Mouse (Mus musculus): ENCODE measurements at regions not wholly inside any gene's neighbourhood (a gene's known extent, or its start where the extent isn't known, plus 50 kb on each side); places are given as distances from the start of the nearest gene placed in this dataset.
"Not testable (repeated sequence)": the region's sequence is repeated elsewhere in the genome, so short reads cannot be mapped to it uniquely, and the experiment has no call there.

- no peak for DNase-seq (ENCODE audit: low spot score)
These were observed 735.6 kb upstream of the Zfp386 start for GRCm38 (mm10) chr12:115311956-115312355.

- not testable (repeated sequence) for DNase-seq (ENCODE audit: low spot score)
These were observed 734.9 kb upstream of the Zfp386 start for GRCm38 (mm10) chr12:115312604-115313003.

GRCm38 (mm10) chr12:115320641-115321040, 726.9 kb upstream of the Zfp386 start:
- DNase-seq (ENCODE audit: low spot score): not testable (repeated sequence)

GRCm38 (mm10) chr12:115328439-115328838, 719.1 kb upstream of the Zfp386 start:
- no peak for DNase-seq (ENCODE audit: low spot score)

GRCm38 (mm10) chr12:115334770-115335169, 712.8 kb upstream of the Zfp386 start:
- DNase-seq (ENCODE audit: low spot score): not testable (repeated sequence)

GRCm38 (mm10) chr12:115336594-115336993, 710.9 kb upstream of the Zfp386 start:
- DNase-seq (ENCODE audit: low spot score): no peak

- DNase-seq (ENCODE audit: low spot score): not testable (repeated sequence)
These were observed 701.4 kb upstream of the Zfp386 start for GRCm38 (mm10) chr12:115346112-115346511.

GRCm38 (mm10) chr12:115359050-115359449, 688.5 kb upstream of the Zfp386 start:
- not testable (repeated sequence) for DNase-seq (ENCODE audit: low spot score)

- not testable (repeated sequence) for DNase-seq (ENCODE audit: low spot score)
These were observed 681.9 kb upstream of the Zfp386 start for GRCm38 (mm10) chr12:115365628-115366027.

GRCm38 (mm10) chr12:115371784-115372183, 675.7 kb upstream of the Zfp386 start:
- not testable (repeated sequence) for DNase-seq (ENCODE audit: low spot score)

GRCm38 (mm10) chr12:115373056-115373455, 674.5 kb upstream of the Zfp386 start:
- DNase-seq (ENCODE audit: low spot score): not testable (repeated sequence)

GRCm38 (mm10) chr12:115386479-115386878, 661.0 kb upstream of the Zfp386 start:
- DNase-seq (ENCODE audit: low spot score): not testable (repeated sequence)

GRCm38 (mm10) chr12:115404116-115404515, 643.4 kb upstream of the Zfp386 start:
- no peak for DNase-seq (ENCODE audit: low spot score)

GRCm38 (mm10) chr12:115404657-115405056, 642.9 kb upstream of the Zfp386 start:
- DNase-seq (ENCODE audit: low spot score): no peak

- not testable (repeated sequence) for DNase-seq (ENCODE audit: low spot score)
These were observed 601.3 kb upstream of the Zfp386 start for GRCm38 (mm10) chr12:115446247-115446646.

- not testable (repeated sequence) for DNase-seq (ENCODE audit: low spot score)
These were observed 594.9 kb upstream of the Zfp386 start for GRCm38 (mm10) chr12:115452626-115453025.

- not testable (repeated sequence) for DNase-seq (ENCODE audit: low spot score)
These were observed 582.7 kb upstream of the Zfp386 start for GRCm38 (mm10) chr12:115464777-115465176.

- not testable (repeated sequence) for DNase-seq (ENCODE audit: low spot score)
These were observed 579.5 kb upstream of the Zfp386 start for GRCm38 (mm10) chr12:115468015-115468414.

GRCm38 (mm10) chr12:115468569-115468968, 579.0 kb upstream of the Zfp386 start:
- DNase-seq (ENCODE audit: low spot score): not testable (repeated sequence)

GRCm38 (mm10) chr12:115498865-115499264, 548.7 kb upstream of the Zfp386 start:
- no peak for DNase-seq (ENCODE audit: low spot score)

- DNase-seq (ENCODE audit: low spot score): not testable (repeated sequence)
These were observed 540.2 kb upstream of the Zfp386 start for GRCm38 (mm10) chr12:115507285-115507684.

GRCm38 (mm10) chr12:115508615-115509342, 538.7 kb upstream of the Zfp386 start:
- not testable (repeated sequence) for DNase-seq (ENCODE audit: low spot score)

GRCm38 (mm10) chr12:115518778-115519541, 528.6 kb upstream of the Zfp386 start:
- DNase-seq (ENCODE audit: low spot score): not testable (repeated sequence)
